Mouse (Mus musculus): ENCODE measurements around the gene Def8. TPM values are rescaled to one million over a fixed set of nuclear protein-coding genes. Genes with fewer than 3 reads are reported as not detected.
"Not testable (repeated sequence)": the region's sequence is repeated elsewhere in the genome, so short reads cannot be mapped to it uniquely, and the experiment has no call there.

The Def8 gene
- polyA plus RNA-seq, 1 experiment from 2014 or later, result 9.9 TPM

DNA sequence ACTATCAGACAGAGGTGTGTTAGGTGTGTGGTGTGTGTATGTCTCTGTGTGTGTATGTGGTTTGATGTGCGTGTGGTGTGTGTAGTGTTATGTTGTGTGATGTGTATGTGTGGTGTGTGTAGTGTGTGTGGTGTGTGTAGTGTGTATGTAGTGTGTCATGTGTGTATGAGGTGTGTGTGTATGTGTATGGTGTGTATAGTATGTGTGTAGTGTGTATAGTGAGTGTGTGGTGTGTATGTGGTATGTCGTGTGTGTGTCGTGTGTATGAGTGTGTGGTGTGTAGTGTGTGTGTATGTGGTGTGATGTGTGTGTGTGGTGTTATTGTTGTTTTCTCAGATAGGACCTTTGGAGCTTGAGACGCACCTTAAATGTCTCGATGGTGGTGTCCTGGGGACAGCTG, 19.0 kb downstream of the Def8 start:
- H3K9ac ChIP-seq (ENCODE audit: low read depth, low read length), result no peak overlapping the region
- H3K9me3 ChIP-seq (replicated peaks; ENCODE audit: control insufficient read depth, low read length), result no peaks in the 10 kb centered on the region
- no peak overlapping the region for H3K27ac ChIP-seq (ENCODE audit: low read length)
- ATAC-seq (ENCODE audit: low read depth), result no peak
- H3K4me3 ChIP-seq (ENCODE audit: low read depth, low read length), result peak overlapping the region; percentile 77
- H3K4me2 ChIP-seq (ENCODE audit: low read depth, low read length), result peak overlapping the region; percentile 85; the same call in 1 of the 2 replicates
- WGBS (ENCODE audit: insufficient replicate concordance), result 68% methylated on average over 5 of the region's 5 CpGs
- no peaks in the 10 kb centered on the region for H3K27me3 ChIP-seq (ENCODE audit: control insufficient read depth, insufficient read depth, low read depth, low read length)
- no peaks in the 10 kb centered on the region for H3K36me3 ChIP-seq (ENCODE audit: control insufficient read depth, insufficient read depth)
- H3K4me1 ChIP-seq (ENCODE audit: control insufficient read depth, low read depth, low read length), result peaks cover 11% of the 10 kb centered on the region

DNA sequence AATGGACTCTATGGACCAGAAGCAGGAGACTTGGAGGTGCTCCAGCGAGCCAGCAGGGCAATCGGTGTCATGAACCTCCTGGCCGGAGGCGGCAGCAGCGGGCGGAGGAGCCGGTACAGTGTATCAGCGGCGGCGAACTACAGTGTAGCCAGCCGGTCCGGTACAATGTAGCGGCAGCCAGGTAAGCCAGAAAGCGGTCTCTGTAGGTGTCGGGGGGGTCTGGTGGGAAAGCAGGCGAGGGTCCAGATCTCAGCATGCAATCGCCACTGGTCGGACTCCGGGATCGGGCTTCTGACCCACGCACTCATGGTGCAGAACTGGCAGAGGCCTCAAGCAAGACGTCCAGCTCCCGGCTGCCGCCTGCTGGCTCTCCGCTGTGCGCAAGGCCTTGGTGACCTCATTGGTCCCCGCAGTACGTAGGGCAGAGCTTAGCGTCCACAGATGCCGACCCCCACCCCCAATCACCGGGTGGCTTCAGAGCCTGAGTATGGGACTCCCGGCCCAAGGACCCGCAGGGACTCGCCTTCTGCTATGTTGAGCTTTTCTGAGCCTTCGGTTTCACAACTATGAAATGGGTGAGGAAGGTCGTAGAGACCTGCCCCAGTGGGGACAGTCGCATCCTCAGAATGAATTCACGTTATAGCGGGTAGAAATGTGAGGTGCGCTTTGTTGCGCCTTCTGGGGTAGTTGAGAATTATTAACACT, 19.7 kb downstream of the Def8 start:
- H3K4me1 ChIP-seq (ENCODE audit: control insufficient read depth, low read depth, low read length), result peaks cover 11% of the 10 kb centered on the region
- no peaks in the 10 kb centered on the region for H3K27me3 ChIP-seq (ENCODE audit: control insufficient read depth, insufficient read depth, low read depth, low read length)
- H3K27ac ChIP-seq (ENCODE audit: low read length), result peak overlapping the region; percentile 52
- peak; percentile 92 for ATAC-seq (ENCODE audit: low read depth)
- under 1% methylated on average over 41 of the region's 41 CpGs for WGBS (ENCODE audit: insufficient replicate concordance)
- no peaks in the 10 kb centered on the region for H3K9me3 ChIP-seq (replicated peaks; ENCODE audit: control insufficient read depth, low read length)
- peak overlapping the region; percentile 77 for H3K4me3 ChIP-seq (ENCODE audit: low read depth, low read length)
- H3K9ac ChIP-seq (ENCODE audit: low read depth, low read length), result peak overlapping the region; percentile 80
- no peaks in the 10 kb centered on the region for H3K36me3 ChIP-seq (ENCODE audit: control insufficient read depth, insufficient read depth)
- H3K4me2 ChIP-seq (ENCODE audit: low read depth, low read length), result peak overlapping the region; percentile 85

- H3K4me2 ChIP-seq (ENCODE audit: low read depth, low read length), result peak overlapping the region; percentile 85
Measured at GRCm38 (mm10) chr8:123443576-123443921, 20.2 kb downstream of the Def8 start.

DNA sequence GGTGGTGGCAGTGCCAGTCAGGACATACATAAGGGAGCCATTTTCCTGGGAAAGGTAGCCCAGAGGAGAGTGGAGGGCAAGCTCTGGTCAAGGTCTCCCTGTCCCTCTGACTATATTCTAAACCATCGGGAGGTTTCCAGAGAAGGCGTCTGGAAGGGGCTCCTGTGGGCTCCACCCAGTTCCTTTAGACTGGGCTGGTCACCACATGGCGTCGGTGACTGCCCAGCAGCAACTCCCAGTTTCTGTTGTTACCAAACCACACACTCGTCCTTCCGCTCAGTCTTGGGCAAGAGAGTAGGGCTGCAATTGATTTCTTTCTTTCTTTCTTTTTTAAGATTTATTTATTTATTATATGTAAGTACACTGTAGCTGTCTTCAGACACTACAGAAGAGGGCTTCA, 20.8 kb downstream of the Def8 start:
- Histone ChIP-seq H3K36me3 (ENCODE audit: control insufficient read depth, insufficient read depth) (no peaks in the 10 kb centered on the region), H3K27ac (ENCODE audit: low read length) (no peak overlapping the region), H3K4me3 (ENCODE audit: low read depth, low read length) (no peak overlapping the region; the same call in 1 of the 2 replicates), H3K4me2 (ENCODE audit: low read depth, low read length) (peak overlapping the region; percentile 85), H3K9ac (ENCODE audit: low read depth, low read length) (no peak overlapping the region), H3K4me1 (ENCODE audit: control insufficient read depth, low read depth, low read length) (peaks cover 11% of the 10 kb centered on the region), H3K27me3 (ENCODE audit: control insufficient read depth, insufficient read depth, low read depth, low read length) (no peaks in the 10 kb centered on the region), H3K9me3 (replicated peaks; ENCODE audit: control insufficient read depth, low read length) (no peaks in the 10 kb centered on the region)
- ATAC-seq (ENCODE audit: low read depth), result no peak
- 51% methylated on average over 6 of the region's 6 CpGs for WGBS (ENCODE audit: insufficient replicate concordance)

More at GRCm38 (mm10) chr8:123443576-123443921, 20.2 kb downstream of the Def8 start:
- no peaks in the 10 kb centered on the region for H3K9me3 ChIP-seq (replicated peaks; ENCODE audit: control insufficient read depth, low read length)
- 21% methylated on average over 4 of the region's 4 CpGs for WGBS (ENCODE audit: insufficient replicate concordance)
- peak overlapping the region; percentile 80 for H3K9ac ChIP-seq (ENCODE audit: low read depth, low read length)
- H3K4me3 ChIP-seq (ENCODE audit: low read depth, low read length), result peak overlapping the region; percentile 77
- H3K36me3 ChIP-seq (ENCODE audit: control insufficient read depth, insufficient read depth), result no peaks in the 10 kb centered on the region
- ATAC-seq (ENCODE audit: low read depth), result 0 out of 2 replicates have a peak, but pooled peaks have one; percentile 5
- no peaks in the 10 kb centered on the region for H3K27me3 ChIP-seq (ENCODE audit: control insufficient read depth, insufficient read depth, low read depth, low read length)
- peak overlapping the region; percentile 52; the same call in 1 of the 2 replicates for H3K27ac ChIP-seq (ENCODE audit: low read length)
- peaks cover 11% of the 10 kb centered on the region for H3K4me1 ChIP-seq (ENCODE audit: control insufficient read depth, low read depth, low read length)

DNA sequence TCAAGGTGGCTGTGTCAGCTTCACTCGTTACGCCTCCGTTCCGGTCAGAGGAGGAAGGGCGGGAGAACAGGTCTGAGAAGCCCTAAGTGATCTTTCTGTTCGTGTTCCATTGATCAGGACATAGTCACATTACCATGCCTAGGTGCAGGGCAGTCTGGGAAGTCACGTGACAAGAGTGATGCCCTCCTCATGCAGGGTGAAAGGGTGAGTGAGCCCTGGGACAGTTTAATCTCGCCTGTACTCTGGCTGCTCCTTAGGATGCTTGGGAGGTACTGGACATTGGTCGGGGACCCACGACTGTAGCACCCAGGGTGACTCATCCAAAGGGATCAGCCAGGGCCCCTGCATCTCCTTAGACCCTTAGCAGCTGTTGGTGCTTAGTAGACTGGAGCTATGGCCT, 22.7 kb downstream of the Def8 start:
- Histone ChIP-seq H3K9ac (ENCODE audit: low read depth, low read length) (no peak overlapping the region), H3K4me3 (ENCODE audit: low read depth, low read length) (no peak overlapping the region), H3K36me3 (ENCODE audit: control insufficient read depth, insufficient read depth) (no peaks in the 10 kb centered on the region), H3K4me1 (ENCODE audit: control insufficient read depth, low read depth, low read length) (peaks cover 14% of the 10 kb centered on the region), H3K9me3 (replicated peaks; ENCODE audit: control insufficient read depth, low read length) (no peaks in the 10 kb centered on the region), H3K27me3 (ENCODE audit: control insufficient read depth, insufficient read depth, low read depth, low read length) (no peaks in the 10 kb centered on the region), H3K27ac (ENCODE audit: low read length) (no peak overlapping the region), H3K4me2 (ENCODE audit: low read depth, low read length) (no peak overlapping the region)
- WGBS (ENCODE audit: insufficient replicate concordance), result 68% methylated on average over 10 of the region's 10 CpGs
- ATAC-seq (ENCODE audit: low read depth), result no peak

- no peak overlapping the region for H3K9ac ChIP-seq (ENCODE audit: low read depth, low read length)
- H3K9me3 ChIP-seq (replicated peaks; ENCODE audit: control insufficient read depth, low read length), result no peaks in the 10 kb centered on the region
- H3K27me3 ChIP-seq (ENCODE audit: control insufficient read depth, insufficient read depth, low read depth, low read length), result no peaks in the 10 kb centered on the region
- H3K4me3 ChIP-seq (ENCODE audit: low read depth, low read length), result no peak overlapping the region
- H3K4me1 ChIP-seq (ENCODE audit: control insufficient read depth, low read depth, low read length), result peaks cover 14% of the 10 kb centered on the region
- no peak overlapping the region for H3K4me2 ChIP-seq (ENCODE audit: low read depth, low read length)
- no peak for ATAC-seq (ENCODE audit: low read depth)
- no peak overlapping the region for H3K27ac ChIP-seq (ENCODE audit: low read length)
- no peaks in the 10 kb centered on the region for H3K36me3 ChIP-seq (ENCODE audit: control insufficient read depth, insufficient read depth)
- WGBS (ENCODE audit: insufficient replicate concordance), result 59% methylated on average over 6 of the region's 6 CpGs
Measured at GRCm38 (mm10) chr8:123446799-123447198, 23.5 kb downstream of the Def8 start.

GRCm38 (mm10) chr8:123450783-123451182, 27.5 kb downstream of the Def8 start:
- WGBS (ENCODE audit: insufficient replicate concordance), result 22% methylated on average over 5 of the region's 5 CpGs
- no peak for ATAC-seq (ENCODE audit: low read depth)
- peaks cover 3% of the 10 kb centered on the region for H3K4me1 ChIP-seq (ENCODE audit: control insufficient read depth, low read depth, low read length)
- H3K4me2 ChIP-seq (ENCODE audit: low read depth, low read length), result no peak overlapping the region
- no peak overlapping the region for H3K4me3 ChIP-seq (ENCODE audit: low read depth, low read length)
- H3K27me3 ChIP-seq (ENCODE audit: control insufficient read depth, insufficient read depth, low read depth, low read length), result no peaks in the 10 kb centered on the region
- H3K9ac ChIP-seq (ENCODE audit: low read depth, low read length), result no peak overlapping the region
- peaks cover 3% of the 10 kb centered on the region; the same call in 1 of the 2 replicates for H3K36me3 ChIP-seq (ENCODE audit: control insufficient read depth, insufficient read depth)
- H3K9me3 ChIP-seq (replicated peaks; ENCODE audit: control insufficient read depth, low read length), result no peaks in the 10 kb centered on the region
- peak overlapping the region; percentile 67 for H3K27ac ChIP-seq (ENCODE audit: low read length)

DNA sequence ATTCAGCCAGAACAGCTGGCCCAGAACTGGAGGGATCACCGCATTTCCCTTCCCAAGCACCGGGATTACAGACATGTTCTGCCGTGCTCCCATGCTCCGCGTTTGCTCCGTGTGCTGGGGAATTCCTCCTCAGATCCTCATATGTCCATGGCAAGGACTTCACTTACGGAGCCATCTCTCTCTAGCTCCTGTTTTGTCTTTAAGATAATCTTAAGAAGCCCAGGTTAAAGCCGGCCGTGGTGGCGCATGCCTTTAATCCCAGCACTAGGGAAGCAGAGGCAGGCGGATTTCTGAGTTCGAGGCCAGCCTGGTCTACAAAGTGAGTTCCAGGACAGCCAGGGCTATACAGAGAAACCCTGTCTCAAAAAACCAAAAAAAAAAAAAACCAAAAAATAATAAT, 28.4 kb downstream of the Def8 start:
- not testable (repeated sequence) for H3K27me3 ChIP-seq (ENCODE audit: control insufficient read depth, insufficient read depth, low read depth, low read length); H3K4me2 ChIP-seq (ENCODE audit: low read depth, low read length); H3K4me3 ChIP-seq (ENCODE audit: low read depth, low read length); H3K4me1 ChIP-seq (ENCODE audit: control insufficient read depth, low read depth, low read length); H3K27ac ChIP-seq (ENCODE audit: low read length); H3K9ac ChIP-seq (ENCODE audit: low read depth, low read length); H3K36me3 ChIP-seq (ENCODE audit: control insufficient read depth, insufficient read depth); H3K9me3 ChIP-seq (replicated peaks; ENCODE audit: control insufficient read depth, low read length); ATAC-seq (ENCODE audit: low read depth)
- 79% methylated on average over 12 of the region's 12 CpGs for WGBS (ENCODE audit: insufficient replicate concordance)

DNA sequence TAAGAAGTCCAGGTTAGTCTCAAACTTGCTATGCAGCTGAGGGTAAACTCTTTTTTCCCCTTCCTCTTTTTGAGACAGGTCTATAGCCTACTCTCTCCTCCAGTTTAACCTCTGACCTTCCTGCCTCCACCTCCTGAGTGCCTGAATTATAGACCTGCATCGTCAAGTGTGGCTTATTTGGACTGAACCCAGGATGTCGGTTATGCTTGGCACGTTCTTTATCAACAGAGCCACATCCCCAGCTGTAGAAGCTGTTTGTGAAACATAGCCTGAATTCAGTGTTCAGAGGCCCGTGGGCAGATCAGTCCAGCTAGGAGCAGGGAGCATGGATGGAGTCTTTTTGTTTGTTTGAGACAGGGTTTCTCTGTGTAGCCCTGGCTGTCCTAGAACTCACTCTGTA, 28.8 kb downstream of the Def8 start:
- Histone ChIP-seq H3K4me1 (ENCODE audit: control insufficient read depth, low read depth, low read length) (peaks cover 3% of the 10 kb centered on the region), H3K9me3 (replicated peaks; ENCODE audit: control insufficient read depth, low read length) (no peaks in the 10 kb centered on the region), H3K27me3 (ENCODE audit: control insufficient read depth, insufficient read depth, low read depth, low read length) (no peaks in the 10 kb centered on the region), H3K27ac (ENCODE audit: low read length) (no peak overlapping the region), H3K4me3 (ENCODE audit: low read depth, low read length) (no peak overlapping the region), H3K36me3 (ENCODE audit: control insufficient read depth, insufficient read depth) (peaks cover 3% of the 10 kb centered on the region; the same call in 1 of the 2 replicates), H3K4me2 (ENCODE audit: low read depth, low read length) (no peak overlapping the region), H3K9ac (ENCODE audit: low read depth, low read length) (no peak overlapping the region)
- 21% methylated on average over 4 of the region's 4 CpGs for WGBS (ENCODE audit: insufficient replicate concordance)
- ATAC-seq (ENCODE audit: low read depth), result 0 out of 2 replicates have a peak, but pooled peaks have one; percentile 16

All from liver, embryonic 16.5 days (tissue).